Mouse (Mus musculus) kidney, postnatal 0 days (tissue): Measurements from ENCODE around the gene Prr36. TPM values are rescaled to one million over a fixed set of nuclear protein-coding genes. Genes with fewer than 3 reads are reported as not detected.

Source experiments
- ATAC-seq: fragments of 200-750 bp; cut with Nextera tagmentation; replicated peaks from 2 replicates; pipeline ENCODE4 v1.8.0; 2017; ENCODE audit warnings: low read depth, moderate number of reproducible peaks, moderate TSS enrichment, moderate library complexity; ENCODE audit not compliant: low FRiP score
- DNase-seq: peaks from one replicate; pipeline ENCODE4 v3.0.0-alpha.2; 2016; ENCODE audit warnings: low spot score
- H3K27ac ChIP-seq: fragments of 300-500 bp; sonication (generic); 2 replicates; pipeline ENCODE4 v1.5.1; 2014; ENCODE audit warnings: mild to moderate bottlenecking
- H3K27me3 ChIP-seq: fragments of 300-500 bp; sonication (generic); 2 replicates; pipeline ENCODE4 v1.6.1; 2014; ENCODE audit warnings: low read length, mixed read lengths; ENCODE audit not compliant: insufficient read depth
- H3K36me3 ChIP-seq: fragments of 300-500 bp; sonication (generic); 2 replicates; pipeline ENCODE4 v1.6.1; 2014; ENCODE audit warnings: low read length, mixed read lengths; ENCODE audit not compliant: insufficient read depth
- H3K4me1 ChIP-seq: fragments of 300-500 bp; sonication (generic); replicated peaks from 2 replicates; pipeline ENCODE4 v1.6.1; 2014; ENCODE audit warnings: antibody characterized with exemption, low read length, mixed read lengths; ENCODE audit not compliant: insufficient read depth
- H3K4me2 ChIP-seq: fragments of 300-500 bp; sonication (generic); 2 replicates; pipeline ENCODE4 v1.6.1; 2014; ENCODE audit warnings: mild to moderate bottlenecking, low read length, moderate library complexity, mixed read lengths
- H3K4me3 ChIP-seq: fragments of 300-500 bp; sonication (generic); replicated peaks from 2 replicates; pipeline ENCODE4 v1.5.1; 2014; ENCODE audit warnings: low read depth, low read length
- H3K9ac ChIP-seq: fragments of 300-500 bp; sonication (generic); 2 replicates; pipeline ENCODE4 v1.6.1; 2014; ENCODE audit warnings: low read depth, low read length
- H3K9me3 ChIP-seq: fragments of 300-500 bp; sonication (generic); replicated peaks from 2 replicates; pipeline ENCODE4 v1.6.1; 2016; ENCODE audit warnings: low read length, inconsistent platforms, mixed read lengths
- CTCF ChIP-seq: IDR thresholded peaks from 2 replicates; pipeline ENCODE4 v1.5.1; 2016; ENCODE audit warnings: antibody characterized with exemption, low read depth, mild to moderate bottlenecking, moderate library complexity
- WGBS: fragments of 180-500 bp; shearing (Covaris S2); extraction: QIAGEN DNeasy Blood & Tissue Kit; methylation state at CpG from one replicate; pipeline ENCODE4 v1.1.7; 2014; 5-methylcytosine and 5-hydroxymethylcytosine counted together
- polyA plus RNA-seq: library from polyadenylated mRNA; unstranded; fragments of >200 nt; fragmentation: Nextera tagmentation; extraction: Ambion mirVana; gene quantifications from 2 replicates; pipeline ENCODE4 v1.2.1, GENCODE M21; 2015

The Prr36 gene
- polyA plus RNA-seq, 1 experiment from 2014 or later, result 2.8 TPM

DNA sequence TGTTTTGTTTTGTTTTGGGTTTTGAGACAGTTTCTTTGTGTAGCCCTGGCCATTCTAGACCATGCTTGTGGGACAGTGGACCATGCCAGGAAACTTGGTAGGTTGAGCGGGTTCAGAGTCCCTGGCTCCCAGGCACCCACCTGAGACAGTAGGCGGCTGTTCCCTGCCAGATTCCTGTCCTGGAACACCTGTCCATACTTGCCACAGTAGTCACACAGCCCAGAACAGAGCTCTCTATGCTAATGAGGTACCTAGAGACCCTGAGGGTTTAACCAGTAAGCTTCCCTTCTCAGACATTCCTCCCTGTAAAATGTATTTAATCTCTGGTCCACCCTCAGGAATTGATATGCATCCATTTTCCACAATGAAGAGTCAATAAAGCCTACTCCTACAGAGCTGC, 43.2 kb downstream of the Prr36 start:
- 71% methylated on average over 2 of the region's 2 CpGs for WGBS
- no peak for TF ChIP-seq CTCF
- ATAC-seq (no peak), DNase-seq (no peak)
- no peak overlapping the region for H3K4me2 ChIP-seq
- H3K27me3 ChIP-seq, result no peaks in the 10 kb centered on the region
- H3K4me3 ChIP-seq, result no peak overlapping the region
- H3K9ac ChIP-seq, result no peak overlapping the region
- no peaks in the 10 kb centered on the region for H3K9me3 ChIP-seq
- no peak overlapping the region for H3K27ac ChIP-seq
- no peaks in the 10 kb centered on the region for H3K36me3 ChIP-seq
- H3K4me1 ChIP-seq, result no peaks in the 10 kb centered on the region; the same call in 1 of the 2 replicates

DNA sequence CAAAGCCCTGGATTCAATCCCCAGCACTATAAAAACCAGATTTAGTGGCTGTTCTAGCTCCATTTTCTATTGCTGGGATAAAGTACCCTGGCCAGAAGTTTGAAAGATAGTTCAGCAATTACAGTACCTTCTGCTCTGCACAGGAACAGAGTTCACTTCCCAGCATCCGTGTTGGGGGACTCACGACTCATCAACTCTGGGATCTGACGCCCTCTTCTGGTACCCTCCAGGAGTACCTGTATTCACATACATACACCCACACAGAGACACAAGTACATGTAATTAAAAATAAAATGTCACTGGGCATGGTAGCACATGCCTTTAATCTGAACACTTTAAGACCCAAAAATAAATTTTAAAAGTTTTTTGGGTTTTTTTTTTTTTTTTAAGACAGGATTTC, 44.8 kb downstream of the Prr36 start:
- no peaks in the 10 kb centered on the region for H3K36me3 ChIP-seq
- WGBS, result 67% methylated on average over 3 of the region's 3 CpGs
- DNase-seq (no peak), ATAC-seq (no peak)
- H3K4me2 ChIP-seq, result no peak overlapping the region
- H3K27me3 ChIP-seq, result no peaks in the 10 kb centered on the region
- no peak overlapping the region for H3K27ac ChIP-seq
- H3K9me3 ChIP-seq, result no peaks in the 10 kb centered on the region
- no peak for TF ChIP-seq CTCF
- no peak overlapping the region for H3K9ac ChIP-seq
- no peak overlapping the region for H3K4me3 ChIP-seq
- H3K4me1 ChIP-seq, result peaks cover 3% of the 10 kb centered on the region; the same call in 1 of the 2 replicates

DNA sequence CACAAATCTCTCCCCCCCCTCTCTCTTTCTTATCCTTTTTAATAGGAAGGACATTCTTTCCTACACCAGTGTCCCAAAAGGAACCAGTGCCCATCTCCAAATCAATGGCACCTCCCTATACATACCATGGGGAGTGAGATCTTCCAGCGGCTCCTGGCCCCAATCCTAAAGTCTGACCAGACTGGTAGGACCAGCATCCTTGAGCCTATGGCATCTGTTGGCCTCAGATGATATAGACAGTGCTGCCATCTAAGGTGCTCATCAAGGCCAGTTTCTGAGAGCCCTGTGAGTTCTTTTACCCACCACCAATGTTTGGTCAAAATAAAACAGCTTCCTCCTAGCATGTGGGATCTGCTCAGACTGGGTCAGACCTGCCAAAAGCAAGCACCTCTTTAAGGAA, 49.3 kb downstream of the Prr36 start:
- Histone ChIP-seq H3K9ac (no peak overlapping the region), H3K4me1 (peaks cover 3% of the 10 kb centered on the region; the same call in 1 of the 2 replicates), H3K4me3 (no peak overlapping the region), H3K27ac (no peak overlapping the region), H3K4me2 (no peak overlapping the region), H3K9me3 (no peaks in the 10 kb centered on the region), H3K36me3 (no peaks in the 10 kb centered on the region), H3K27me3 (no peaks in the 10 kb centered on the region)
- ATAC-seq, result no peak
- DNase-seq, result no peak
- TF ChIP-seq CTCF, result no peak
- 91% methylated on average over 1 of the region's 1 CpGs for WGBS

DNA sequence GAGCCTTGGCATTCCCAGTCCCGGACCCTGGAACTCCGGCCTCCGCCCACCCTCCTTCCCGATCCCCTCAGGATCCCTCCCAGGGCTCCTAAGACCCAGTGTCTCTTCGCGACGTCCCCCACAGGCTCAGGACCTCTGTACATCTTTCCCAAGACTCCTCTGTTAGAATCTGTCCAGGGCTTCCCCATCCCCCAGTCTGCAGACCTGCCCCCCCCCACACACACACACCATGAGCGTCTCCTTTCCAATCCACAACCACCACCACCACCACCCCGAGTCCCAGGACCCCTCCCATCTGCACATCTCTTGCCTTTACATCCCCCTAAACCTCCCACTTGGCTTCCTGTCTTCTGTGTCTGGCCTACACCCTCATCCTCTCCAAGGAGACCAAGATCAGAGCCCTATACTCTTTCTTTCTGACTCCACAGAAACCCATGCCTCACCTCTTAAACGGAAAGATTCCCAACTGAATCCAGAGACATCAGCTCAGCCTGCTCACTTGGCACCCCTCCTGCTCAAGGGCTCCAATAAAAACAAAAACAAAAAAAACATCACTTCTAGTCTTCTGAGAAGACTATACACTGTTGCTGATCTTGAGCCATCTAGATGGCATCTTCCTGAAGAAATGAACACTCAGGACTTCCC, 50.3 kb downstream of the Prr36 start:
- WGBS, result 6% methylated on average over 10 of the region's 10 CpGs
- H3K4me1 ChIP-seq, result peaks cover 3% of the 10 kb centered on the region; the same call in 1 of the 2 replicates
- peak overlapping the region; percentile 63 for H3K4me3 ChIP-seq
- no peak overlapping the region for H3K27ac ChIP-seq
- TF ChIP-seq CTCF, result no peak
- peak overlapping the region; percentile 94 for H3K4me2 ChIP-seq
- no peaks in the 10 kb centered on the region for H3K27me3 ChIP-seq
- no peaks in the 10 kb centered on the region for H3K36me3 ChIP-seq
- peak overlapping the region; percentile 66 for H3K9ac ChIP-seq
- H3K9me3 ChIP-seq, result no peaks in the 10 kb centered on the region
- ATAC-seq (0 out of 2 replicates have a peak, but pooled peaks have one; percentile 0), DNase-seq (peak; percentile 15)

DNA sequence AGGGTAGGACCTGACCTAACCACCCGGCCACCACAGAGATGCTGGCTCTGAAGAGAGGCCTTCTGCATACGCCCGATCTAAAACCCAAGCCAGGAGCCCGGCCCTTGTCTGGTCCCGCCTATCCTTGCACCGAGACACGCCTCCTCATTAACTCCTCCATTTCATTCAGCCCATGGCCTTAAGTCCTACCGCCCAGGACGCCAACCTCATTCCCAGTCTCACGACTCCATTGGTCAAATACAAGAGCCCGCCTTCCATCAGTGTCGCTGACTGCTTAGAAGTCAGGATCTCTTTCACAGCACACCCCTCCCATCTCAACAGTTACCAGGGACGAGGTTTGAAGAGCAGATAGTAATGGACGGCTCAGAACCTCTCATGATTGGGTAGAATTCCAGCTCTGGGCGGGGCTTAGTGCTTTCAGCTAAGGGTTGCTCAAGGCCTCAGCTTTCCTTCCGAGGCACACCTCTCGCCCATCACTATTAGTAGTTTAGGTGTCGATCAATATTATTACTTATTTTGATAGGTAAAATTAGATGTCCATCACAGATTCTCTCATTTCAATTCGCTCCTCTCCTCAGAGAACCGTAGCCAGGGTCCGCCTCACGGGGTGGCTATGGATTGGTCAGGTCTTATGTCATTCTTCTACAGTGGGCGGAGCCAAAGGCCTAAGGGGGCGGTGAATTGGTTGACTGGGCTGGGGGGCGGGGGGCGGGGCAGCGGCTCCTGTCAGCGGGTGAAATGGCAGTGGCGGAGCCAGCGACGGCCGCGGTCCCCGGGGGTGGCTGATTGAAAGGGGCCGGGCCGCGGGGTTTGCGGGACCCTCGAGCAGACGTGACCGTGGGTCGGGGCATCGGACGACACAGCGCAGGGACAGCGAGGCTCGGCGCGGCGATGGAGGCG, 51.2 kb downstream of the Prr36 start, which contains the start of gene Evi5l:
Evi5l (plus strand) TSS at position 716 of the 900 bp plus-strand sequence.
- Histone ChIP-seq H3K36me3 (no peaks in the 10 kb centered on the region), H3K27me3 (no peaks in the 10 kb centered on the region), H3K4me2 (peak within 1 kb of the TSS; percentile 94), H3K4me1 (peaks cover 3% of the 10 kb centered on the region; the same call in 1 of the 2 replicates), H3K27ac (no peak within 1 kb of the TSS), H3K9ac (peak within 1 kb of the TSS; percentile 66), H3K9me3 (no peaks in the 10 kb centered on the region), H3K4me3 (peak within 1 kb of the TSS; percentile 63)
- ATAC-seq (peak; percentile 99), DNase-seq (peak; percentile 100)
- no peak; the same call in 1 of the 2 replicates for TF ChIP-seq CTCF
- WGBS, result under 1% methylated on average over 50 of the region's 51 CpGs

DNA sequence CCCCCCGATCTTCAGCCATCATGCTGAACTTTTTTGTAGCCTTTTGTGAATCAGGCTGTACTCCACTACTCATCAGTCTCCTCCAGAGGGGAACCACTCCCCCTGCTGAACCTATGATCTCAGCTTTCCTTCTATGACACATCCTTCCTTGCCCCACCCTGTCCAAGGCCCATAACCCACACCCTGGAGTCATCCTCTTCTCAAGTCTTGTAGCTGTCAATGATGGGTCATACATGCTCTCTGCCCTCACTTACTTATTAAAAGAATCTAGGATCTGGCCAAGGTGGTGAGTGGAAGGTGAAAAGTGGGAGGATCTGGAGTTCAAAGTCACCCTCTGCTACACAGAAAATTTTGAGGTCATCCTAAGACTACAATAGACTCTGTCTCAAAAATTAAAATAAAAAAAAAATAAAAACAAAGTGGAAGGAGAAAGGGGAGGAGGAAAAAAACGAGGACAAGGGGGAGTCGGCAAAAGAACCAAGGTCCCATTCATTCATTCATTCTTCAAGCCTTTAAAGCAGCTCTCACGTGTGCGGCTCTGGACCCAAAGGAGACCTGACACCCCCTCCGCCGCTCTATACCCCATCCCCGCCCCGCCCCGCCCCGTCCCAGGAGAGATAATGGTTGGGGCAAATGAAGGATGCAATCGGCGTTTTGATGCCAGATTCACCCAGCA, 51.9 kb downstream of the Prr36 start:
- 9% methylated on average over 11 of the region's 13 CpGs for WGBS
- H3K9ac ChIP-seq, result peak overlapping the region; percentile 43; the same call in 1 of the 2 replicates
- H3K4me1 ChIP-seq, result peaks cover 3% of the 10 kb centered on the region; the same call in 1 of the 2 replicates
- no peaks in the 10 kb centered on the region for H3K9me3 ChIP-seq
- ATAC-seq (no peak), DNase-seq (peak; percentile 4)
- H3K4me3 ChIP-seq, result peak overlapping the region; percentile 47
- H3K27ac ChIP-seq, result no peak overlapping the region
- no peaks in the 10 kb centered on the region for H3K36me3 ChIP-seq
- H3K4me2 ChIP-seq, result peak overlapping the region; percentile 71
- no peak for TF ChIP-seq CTCF
- H3K27me3 ChIP-seq, result no peaks in the 10 kb centered on the region
